Mouse (Mus musculus) c-Kit-negative CD71-positive TER-119-positive erythroid progenitor cells, embryonic 14.5 days (primary cell): ENCODE results near the gene Mfng.

Experiments used
- DNase-seq: peaks from one replicate; pipeline ENCODE4 v3.0.0-alpha.2; 2013; ENCODE audit warnings: low read depth, low spot score

The Mfng gene

DNA sequence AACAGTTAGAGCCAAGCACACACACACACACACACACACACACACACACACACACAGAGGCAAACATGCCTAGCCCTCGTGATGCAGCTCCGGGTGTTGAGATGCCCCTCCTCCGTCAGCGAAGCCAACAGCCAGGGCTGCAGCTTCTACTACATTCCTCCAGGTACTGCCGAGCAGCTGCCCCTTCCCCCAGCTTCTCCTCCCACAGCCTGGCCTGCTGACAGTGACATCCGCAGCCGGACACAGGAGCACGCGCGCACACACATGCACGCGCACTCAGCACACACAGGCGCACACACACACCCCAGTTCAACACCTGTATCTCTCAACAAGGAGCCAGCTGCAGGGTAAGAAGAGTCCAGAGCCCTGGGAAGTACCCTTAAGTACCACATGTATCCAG, 56.3 kb downstream of the Mfng start:
- no peak for DNase-seq

DNA sequence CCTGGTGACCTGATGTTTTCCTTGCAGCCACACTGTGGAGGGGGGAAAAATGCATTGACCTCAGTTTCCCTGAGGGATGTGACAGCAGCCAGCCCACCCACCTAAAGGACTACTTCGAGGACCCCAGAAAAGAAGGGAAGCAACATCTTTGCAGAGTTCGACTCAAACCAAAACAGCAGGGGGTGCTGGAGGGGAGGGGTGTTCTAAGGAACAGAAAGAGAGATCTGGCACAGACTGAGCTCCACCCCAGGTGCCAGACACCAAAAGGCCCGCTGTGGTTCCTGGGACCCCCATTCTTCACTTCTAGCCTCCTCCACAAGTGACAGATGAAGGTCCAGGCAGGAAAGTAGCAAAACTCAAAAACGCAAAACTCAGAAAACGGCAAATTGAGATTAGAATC, 57.4 kb downstream of the Mfng start:
- no peak for DNase-seq

- DNase-seq, result no peak
Measured at GRCm38 (mm10) chr15:78713751-78714150, 59.5 kb downstream of the Mfng start.

- no peak for DNase-seq
Measured at GRCm38 (mm10) chr15:78712335-78713258, 60.7 kb downstream of the Mfng start.

DNA sequence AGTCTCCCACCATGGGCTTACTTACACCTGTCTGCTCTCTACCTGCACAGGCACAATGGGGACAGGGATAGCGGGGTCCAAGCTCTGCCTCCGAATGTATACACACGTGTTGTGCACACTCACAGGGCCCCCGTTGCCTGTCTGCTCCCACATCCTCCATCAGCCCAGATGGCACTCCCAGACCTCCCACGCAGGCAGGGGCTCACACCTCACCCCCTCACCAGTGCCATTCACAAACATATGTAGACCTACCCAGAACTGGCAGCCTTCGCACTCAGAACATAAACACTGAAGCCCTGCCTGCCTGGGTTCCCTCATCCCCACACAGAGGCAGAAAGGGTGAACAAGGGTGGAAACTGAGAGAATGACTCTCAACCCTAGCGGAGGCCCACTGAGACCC, 61.3 kb downstream of the Mfng start:
- DNase-seq, result no peak

DNA sequence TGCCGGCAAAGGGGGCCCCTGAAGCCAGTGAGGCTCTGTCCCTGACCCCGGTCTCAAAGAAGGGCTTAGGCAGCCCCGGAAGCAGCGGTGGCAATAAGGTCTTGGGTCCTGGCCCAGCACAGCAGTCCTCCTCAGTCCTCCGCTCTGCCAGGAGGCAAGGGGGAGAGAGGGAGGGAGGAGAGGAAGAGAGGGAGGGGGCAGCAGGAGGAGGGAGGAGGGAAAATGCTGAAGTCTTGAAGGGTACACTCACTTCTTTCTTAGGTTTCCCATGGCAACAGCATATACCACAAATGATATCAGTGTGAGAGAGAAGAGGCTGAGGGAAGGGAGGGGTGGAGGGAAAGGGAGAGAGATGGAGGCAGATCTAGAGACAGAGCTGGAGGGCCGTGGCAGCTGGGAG, 62.6 kb downstream of the Mfng start:
- no peak for DNase-seq

- DNase-seq, result no peak
Measured at GRCm38 (mm10) chr15:78709767-78710166, 63.5 kb downstream of the Mfng start.

DNA sequence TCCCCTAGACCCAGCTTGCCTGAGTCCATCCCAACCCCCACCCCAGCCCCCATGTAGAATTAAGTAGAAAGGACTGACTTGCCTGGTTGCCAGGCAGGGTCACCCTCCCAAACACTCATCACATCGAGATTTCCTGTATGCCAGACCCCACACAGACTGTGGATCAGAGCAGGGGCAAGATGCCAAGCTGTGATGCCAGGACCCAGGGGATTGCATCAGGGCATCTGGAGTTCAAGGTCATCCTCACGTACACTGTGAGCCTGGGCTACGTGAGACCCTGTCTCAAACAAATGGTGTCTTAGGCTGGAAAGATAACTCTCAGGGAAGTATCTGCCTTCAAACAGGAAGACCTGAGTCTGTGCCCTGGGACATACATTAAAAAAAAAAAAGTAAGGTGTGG, 66.6 kb downstream of the Mfng start:
- no peak for DNase-seq
